Mouse (Mus musculus): Measurements from ENCODE around the gene Cidec.

Gene Cidec

DNA sequence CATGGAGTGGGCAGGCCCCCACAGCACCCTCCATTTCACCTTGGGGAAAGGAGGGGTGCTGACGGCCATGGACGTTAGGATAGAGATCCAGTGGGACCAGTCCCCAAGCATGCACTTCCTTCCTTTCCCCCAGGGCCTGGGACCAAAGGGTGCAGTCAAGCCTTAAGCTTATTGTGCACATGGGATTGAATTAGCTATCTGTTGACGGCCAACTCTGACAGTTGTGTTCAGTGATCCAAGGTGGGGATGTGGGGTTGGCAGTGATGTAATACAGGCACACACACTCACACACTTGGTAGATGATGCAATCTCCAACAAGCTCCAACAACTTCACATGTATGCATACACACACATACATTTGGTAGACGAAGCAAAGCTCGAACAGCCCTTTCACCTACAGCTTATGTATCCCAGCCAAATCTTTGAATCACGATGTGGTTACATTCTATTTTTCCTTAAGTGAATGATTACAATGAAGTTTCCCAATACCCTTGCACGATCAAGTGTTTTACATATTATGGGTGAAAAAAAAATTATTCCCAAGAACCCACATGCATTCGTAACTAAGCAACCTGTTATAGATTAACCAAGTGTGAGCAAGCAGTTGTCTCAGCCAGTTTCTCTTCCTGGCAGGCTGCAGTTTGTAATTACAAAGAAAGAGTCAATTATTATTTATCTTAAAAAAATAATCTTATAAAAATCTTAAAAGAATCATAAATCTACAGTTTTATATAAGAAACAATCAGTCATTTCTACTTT, 8.8 kb upstream of the Cidec start:
- no peak for DNase-seq (ENCODE audit: inconsistent ontology term)

DNA sequence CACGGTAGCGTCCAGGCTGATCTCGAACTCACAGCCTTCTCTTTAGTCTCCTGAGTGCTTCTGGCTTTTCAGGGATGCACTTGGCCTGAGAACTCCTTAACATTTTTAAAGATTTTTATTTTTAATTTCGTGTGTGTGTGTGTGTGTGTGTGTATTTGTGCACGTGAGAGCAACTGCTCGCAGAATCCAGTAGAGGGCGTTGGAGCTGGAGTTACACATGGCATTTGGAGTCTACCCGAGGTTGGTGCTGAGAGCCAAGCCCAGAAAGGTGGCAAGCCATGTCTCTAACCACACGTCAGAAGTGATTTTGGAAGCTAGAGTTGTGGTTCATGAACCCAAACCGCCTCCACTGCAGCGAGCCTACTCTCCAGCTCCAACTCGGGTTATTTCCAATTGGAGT, 7.5 kb upstream of the Cidec start:
- DNase-seq (ENCODE audit: inconsistent ontology term): no peak

DNA sequence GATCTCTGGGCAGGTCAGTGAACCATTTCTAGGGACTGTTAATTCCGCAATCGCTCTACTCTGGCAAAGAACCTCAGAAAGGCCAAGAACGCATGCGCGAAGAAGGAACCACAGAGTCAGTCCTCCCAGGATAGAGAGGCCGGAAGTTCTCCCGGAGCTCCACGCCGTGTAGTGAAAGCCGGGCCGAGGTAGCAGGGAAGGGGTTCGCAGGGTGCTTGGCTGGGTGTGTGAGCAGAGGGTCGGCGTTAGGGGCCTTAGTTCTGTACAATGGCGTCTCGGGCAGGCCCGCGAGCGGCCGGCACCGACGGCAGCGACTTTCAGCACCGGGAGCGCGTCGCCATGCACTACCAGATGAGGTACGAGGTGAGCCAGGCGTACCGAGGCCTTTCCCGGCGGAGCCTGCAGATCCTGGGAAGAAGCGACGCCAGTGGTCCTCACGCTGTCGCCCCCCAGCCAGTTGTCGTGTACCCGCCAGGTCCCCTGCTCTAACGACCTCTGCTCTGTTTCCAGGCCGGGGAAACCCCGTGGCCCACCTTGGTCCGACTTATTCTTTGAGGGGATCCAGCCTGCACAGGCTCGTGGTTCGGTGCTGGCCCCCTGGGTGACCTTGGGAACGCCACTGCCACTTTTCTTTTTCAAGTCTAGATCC, 7.0 kb upstream of the Cidec start, which contains the start of gene Jagn1:
Gene Jagn1, plus strand, starts transcription at position 128 of the 649 bp plus-strand sequence.
- DNase-seq (ENCODE audit: inconsistent ontology term): peak; percentile 93

DNA sequence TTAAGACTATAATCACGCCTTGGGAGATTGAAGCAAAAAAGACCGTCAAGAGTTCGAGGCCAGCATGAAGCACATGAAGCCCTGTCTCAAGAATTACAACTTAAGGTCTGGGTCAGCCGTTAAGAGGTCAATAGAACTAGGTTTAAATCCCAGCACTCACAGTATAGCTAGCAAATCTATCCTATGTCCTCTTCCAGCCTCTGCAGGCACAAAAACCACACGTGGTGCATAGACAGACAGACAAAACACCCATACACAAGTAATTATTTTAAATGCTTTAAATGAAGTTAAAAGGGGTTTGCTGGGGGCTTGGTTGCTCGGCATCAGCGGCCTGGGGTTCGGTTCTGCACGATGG, 6.5 kb upstream of the Cidec start:
- no peak for DNase-seq (ENCODE audit: inconsistent ontology term)

DNA sequence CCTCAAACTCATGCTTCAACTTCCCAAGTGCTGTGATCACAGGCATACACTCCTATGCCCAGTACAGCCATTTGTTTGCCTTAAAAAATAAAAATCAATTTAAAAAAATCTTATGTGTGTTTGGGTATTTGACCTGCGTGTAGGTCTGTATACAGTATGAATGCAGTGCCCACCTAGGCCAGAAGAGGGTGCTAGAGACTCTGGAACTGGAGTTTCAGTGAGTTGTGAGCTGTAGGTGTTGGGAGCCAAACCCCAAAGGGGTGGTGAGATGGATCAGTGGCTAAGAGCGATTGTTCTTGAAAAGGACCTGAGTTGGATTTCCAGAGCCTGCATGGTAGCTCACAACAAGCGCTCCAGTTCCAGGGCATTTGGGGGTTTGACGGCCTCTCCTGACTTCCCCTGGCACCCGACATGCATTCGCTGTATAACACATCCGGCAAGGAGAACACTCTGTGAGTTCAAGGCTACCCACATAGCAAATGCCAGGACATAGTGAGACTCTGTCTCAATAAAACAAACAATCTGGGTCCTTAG, 5.7 kb upstream of the Cidec start:
- peak; percentile 73 for DNase-seq (ENCODE audit: inconsistent ontology term)

DNA sequence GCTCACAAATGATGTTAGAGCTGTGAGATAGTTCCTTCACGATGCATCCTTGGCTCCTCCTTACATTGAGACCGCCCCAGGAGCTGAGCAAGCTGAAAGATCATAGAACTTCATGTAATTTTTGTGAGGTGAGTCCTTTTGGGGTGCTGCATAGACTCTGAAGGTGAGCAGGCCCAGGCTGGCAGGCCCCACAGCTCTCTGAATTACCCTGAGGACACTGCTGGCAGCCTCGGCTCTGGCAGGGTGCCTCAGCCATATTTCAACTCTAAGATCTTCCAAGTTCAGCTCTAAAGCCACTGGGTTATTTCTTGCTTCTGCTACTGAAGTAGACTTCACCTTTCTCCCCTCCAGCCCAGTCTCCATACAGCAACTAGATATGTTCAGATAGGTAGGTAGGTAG, 5.1 kb upstream of the Cidec start:
- no peak for DNase-seq (ENCODE audit: inconsistent ontology term)

DNA sequence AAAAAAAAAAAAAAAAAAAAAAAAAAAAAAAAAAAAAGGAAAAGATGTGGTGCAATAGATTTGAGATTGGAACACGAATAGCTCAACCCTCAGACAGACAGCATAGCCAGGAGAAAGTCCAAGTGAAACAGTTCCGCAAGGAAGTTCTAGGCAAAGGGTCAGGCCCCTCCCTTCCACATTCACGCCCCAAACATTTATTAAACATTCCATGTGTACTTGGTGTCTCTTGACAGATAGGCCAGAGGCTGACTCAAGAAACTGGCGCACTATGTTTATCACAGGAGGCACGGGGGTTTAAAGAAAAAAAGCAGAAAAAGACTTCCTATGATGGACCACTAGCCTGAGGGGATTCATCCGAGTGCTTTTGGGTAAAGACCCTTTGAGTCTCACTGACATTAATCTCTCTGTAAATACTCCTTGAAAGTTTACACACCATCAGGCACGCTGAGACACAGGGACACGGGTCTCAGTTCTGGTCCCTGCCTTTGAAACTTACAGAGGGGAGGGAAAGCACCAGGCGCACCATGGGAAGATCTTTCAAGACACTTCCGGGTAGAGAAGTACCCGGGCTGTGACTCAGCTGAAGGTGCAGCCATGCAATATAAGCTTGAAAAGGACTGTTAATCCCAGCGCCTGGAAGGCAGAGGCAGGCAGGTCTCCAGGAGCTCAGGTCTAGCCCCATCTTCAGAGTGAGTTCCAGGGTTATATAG, 3.3 kb upstream of the Cidec start:
- no peak for DNase-seq (ENCODE audit: inconsistent ontology term)

DNA sequence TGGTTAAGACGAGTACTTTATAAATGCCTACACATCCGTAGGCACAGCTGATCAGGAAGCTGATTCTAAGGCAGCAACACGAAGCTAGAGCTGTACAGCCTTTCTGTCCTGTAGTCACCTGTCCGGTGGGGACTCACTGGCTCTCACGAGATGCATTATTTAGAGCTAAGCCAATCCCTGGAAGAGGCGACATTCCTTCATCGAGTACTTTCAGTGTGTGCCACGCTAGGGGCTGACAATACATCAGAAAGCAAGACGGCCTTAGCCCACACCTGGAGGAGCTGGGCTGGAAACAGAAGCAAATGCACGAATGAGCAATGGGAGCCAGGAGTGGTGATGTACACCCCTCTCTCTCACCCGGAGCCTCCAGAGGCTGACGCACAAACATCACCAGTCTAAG, 1.6 kb upstream of the Cidec start:
- no peak for DNase-seq (ENCODE audit: inconsistent ontology term)

DNA sequence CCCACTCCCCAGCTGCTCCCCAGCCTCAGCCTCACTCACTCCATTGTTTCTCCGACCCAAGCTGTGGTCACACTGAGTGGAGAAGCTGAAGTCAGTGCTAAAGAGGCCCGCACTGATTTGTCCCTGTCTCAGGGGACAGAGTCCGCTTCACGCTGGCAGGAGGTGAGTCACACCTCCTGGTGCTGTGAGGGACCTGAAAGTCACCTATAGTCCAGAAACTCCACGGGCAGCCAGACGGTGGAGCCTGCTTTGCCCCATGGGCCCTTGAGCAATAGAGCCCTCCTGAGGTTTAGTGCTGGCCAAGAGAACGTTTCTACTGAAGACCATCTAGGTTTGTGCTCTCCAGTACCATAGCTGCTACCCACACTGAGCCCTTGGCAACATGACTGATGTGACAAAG, 869 bp downstream of the Cidec start:
- DNase-seq (ENCODE audit: inconsistent ontology term): no peak

DNA sequence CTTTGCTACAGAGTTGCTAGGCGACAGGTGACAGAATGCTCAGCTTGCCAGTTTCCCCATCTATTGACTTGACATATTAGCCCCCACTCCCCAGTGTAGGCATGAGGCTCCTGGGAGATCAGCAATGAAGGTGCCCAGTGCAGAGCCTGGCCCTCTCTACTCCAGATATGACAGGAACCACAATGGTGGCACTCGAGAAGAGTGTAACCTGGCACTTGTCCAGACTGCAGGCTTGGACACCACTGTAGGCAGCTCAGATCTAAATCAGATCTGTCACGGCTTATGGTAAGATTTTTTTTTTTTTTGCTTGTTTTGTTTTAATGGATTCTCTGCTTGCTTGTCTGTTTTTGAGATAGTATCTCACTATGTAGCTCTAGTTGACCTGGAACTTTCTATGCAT, 1.9 kb downstream of the Cidec start:
- DNase-seq (ENCODE audit: inconsistent ontology term): no peak

DNA sequence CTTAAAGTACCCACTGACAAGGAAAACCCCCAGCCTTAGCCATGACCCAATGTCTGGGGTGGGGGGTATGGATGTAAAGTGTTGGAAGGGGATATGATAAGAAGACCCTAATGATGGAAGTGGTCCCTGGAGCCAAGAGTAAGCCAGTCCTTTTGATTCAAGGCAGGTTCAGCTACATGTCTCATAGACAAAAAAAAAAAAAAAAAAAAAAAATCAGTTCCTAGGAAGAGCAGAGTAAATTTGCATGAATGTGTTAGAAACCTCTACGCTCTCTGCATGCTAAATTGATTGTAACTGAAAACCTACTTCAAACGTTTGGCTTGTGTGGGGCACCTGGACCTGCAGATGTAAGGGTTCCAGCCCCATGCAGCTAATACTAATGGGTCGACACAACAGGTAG, 3.8 kb downstream of the Cidec start:
- DNase-seq (ENCODE audit: inconsistent ontology term): no peak

DNA sequence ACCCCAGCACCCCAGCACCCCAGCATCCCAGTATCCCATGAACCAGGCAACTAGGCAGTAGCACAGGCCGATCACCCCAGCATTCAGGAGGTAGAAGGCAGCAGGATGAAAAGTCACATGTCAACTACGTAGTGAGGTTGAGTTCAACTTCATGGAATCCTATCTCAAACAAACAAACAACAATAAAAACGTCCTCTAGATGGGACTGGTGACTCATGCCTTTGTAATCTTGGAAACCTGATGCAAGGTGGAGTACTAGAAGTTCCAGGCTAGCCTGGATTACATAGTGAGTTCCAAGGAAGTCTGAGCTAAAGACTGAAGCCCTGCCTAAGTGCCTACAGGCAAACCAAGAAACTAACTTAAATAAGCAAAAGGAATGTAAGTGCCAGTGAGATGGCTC, 4.7 kb downstream of the Cidec start:
- DNase-seq (ENCODE audit: inconsistent ontology term): no peak

DNA sequence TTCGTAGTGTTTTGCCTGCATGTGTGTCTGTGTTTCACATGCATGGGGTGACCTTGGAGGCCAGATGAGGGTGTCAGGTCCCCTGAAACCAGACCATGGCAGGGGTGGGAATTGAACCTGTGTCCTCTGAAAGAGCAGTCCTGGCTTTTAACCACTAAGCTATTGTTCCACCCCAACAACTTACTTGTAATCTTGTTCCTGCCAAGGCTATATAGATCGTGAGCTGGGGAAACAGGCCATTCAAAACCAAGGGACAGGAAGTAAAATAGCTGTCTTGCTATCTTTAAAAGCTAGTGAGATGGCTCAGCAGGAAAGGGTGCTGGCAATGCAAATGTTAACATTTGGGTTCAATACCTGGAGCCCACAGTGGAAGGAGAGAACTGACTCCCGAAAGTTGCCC, 5.6 kb downstream of the Cidec start:
- no peak for DNase-seq (ENCODE audit: inconsistent ontology term)

DNA sequence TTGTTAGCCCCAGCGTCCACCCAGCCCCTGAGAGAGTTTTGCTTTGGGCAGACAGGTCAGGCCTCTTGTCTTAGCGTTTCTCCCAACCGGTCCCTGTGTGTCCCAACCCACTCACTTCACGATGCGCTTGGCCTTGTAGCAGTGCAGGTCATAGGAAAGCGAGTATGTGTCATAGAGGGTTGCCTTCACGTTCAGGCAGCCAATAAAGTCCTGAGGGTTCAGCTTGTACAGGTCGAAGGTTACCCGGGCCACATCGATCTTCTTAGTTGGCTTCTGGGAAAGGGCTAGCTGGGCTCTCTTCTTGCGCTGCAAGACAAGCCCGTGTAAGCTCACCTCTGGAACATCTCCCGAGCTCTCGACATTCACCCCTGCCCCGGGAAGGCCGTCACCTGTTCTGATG, 7.6 kb downstream of the Cidec start:
- no peak for DNase-seq (ENCODE audit: inconsistent ontology term)

DNA sequence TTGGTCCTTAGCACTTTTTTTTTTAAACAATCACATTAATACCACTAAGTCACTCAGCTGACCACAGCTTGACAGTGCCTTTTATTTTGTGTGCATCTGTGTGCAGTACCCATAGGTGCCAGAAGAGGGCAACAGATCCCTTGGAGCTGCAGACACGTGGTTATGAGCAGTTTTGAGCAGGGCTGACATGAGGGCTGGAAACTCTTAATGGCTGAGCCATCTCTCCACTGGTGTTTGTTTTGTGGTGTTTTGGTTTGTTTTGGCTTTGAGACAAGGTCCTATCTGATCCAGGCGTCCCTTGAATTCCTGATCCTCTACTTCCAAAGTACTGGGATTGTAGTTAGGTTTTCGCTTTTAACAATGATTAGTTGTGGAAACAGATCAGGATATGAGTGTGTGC, 8.2 kb downstream of the Cidec start:
- no peak for DNase-seq (ENCODE audit: inconsistent ontology term)

DNA sequence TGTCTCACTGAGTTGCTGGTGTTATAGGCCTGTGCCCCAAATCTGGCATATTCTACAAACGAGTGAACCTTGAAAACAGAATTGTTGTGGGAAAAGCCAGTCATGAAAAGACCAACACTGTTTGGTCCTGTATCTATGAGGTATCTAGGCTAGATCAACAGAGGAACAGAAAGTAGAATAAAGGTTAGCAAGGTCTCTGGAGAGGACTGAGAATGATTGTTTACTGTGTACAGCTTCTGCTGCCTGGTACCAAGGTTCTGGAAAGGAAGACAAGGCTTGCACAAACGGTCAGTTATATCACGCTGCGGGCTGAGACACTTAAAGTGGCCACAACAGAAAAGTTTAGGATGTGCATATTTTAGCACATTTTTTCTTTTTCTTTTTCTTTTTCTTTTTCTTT, 8.9 kb downstream of the Cidec start:
- no peak for DNase-seq (ENCODE audit: inconsistent ontology term)

DNA sequence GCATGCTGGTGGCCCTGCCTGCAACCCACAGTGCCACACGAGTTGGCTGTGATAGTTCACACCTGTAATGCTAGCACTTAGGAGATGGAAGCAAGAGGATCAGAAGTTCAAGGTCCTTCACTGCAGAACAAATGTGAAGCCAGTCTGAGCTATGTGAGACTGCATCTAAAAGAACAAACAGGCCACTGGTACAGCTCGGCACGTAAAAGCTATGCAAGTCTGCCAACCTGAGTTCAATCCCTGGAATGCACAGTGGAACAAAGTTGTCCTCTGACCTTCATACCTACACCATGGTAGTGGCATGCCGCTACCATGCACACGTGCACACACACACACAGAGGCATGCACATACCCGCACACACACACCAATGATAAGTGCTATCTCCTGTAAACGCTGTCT, 11.4 kb downstream of the Cidec start:
- DNase-seq (ENCODE audit: inconsistent ontology term): no peak

DNA sequence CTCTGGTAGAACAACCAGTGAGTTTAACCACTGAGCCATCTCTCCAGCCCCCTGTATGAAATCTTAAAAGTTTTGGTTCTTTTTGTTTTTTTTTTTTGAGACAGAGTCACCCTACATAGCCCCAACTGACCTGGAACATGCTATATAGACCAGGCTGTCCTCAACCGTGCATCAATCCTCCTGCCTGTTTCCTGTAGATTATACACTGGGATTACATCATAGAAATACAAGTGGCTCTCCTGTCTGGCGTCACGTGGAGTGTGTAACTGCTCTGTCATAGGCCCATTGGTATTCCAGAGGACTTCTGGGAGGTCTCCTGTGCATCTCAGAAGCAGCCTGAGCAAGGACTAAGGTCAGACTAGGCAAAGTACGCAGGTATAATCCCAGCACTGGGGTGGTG, 12.6 kb downstream of the Cidec start:
- DNase-seq (ENCODE audit: inconsistent ontology term): no peak

DNA sequence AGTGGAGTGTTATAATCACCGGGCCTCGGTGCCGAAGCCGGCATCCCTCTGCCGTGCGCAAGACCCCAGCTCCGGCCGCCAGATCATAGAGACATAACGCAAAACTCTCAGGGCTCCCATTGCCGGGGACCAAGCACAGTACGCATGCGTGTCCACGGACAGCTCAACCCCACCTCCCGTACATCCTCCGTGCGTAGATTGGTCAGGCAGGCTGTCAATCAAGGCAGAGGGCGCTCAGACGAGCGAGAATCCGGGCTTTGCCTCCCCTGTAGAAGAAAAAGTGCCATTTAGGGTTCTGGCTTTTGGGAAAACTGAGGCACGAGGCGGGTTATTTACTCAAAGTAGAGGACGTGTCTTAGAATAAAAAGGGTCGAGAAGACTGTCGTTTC, 16.4 kb downstream of the Cidec start, which contains the start of gene Rpusd3:
Gene Rpusd3, minus strand, starts transcription at position 142 of the 389 bp plus-strand sequence.
- peak; percentile 90 for DNase-seq (ENCODE audit: inconsistent ontology term)

DNA sequence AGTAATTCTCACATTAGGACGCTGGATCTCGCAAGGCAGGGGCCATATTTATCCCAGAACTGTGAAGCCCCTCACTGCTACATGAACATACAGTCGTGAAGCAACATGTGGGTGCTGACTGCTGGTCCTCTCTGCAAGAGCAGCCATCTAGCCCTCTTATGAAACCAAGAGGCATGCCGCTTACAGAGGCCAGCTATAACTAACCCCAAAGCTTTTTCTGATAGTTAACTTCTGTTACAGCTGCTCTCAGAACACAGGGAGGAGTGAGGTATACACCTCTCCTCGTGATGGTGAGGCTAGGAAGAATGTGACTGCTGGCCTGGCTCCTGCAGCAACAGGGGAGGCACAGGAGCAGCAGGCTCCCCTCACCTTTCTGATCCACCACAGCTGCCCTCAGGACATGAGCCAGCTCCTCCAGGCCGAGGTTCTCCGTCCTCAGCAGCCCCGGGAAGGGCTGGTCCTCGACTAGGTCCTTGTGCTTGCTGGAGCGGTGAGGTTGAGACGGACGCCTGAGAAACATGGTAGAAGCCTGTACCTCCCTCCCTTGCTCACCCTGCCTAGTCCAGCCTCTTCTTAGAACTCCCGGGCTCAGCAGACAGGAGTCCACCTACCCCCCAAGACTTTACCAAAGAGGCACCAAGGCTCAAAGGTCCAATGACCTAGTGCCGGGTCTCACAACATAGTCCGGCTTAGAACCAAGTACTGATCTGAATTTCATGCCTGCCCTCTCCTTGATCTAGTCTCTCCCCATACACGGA, 16.9 kb downstream of the Cidec start:
- DNase-seq (ENCODE audit: inconsistent ontology term): no peak

DNA sequence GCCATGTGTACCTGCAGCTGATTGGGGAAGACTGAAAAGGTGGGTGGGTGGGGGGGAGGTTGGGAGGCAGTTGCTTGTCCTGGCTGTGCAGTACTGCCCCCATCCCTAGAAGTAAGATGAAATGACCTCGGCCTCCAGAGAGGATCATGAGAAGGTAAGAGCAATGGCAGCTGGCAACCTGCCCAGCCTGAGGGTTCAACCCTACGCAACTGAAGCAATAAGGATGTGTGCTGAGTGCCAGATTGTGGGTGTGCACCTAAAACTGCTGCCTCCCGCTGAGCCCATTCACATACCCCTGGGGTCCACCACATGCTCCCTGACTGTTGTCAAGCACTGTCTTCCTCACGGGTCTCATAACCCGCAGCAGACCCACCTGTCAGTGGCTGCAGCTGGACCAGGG, 19.1 kb downstream of the Cidec start:
- DNase-seq (ENCODE audit: inconsistent ontology term): no peak

DNA sequence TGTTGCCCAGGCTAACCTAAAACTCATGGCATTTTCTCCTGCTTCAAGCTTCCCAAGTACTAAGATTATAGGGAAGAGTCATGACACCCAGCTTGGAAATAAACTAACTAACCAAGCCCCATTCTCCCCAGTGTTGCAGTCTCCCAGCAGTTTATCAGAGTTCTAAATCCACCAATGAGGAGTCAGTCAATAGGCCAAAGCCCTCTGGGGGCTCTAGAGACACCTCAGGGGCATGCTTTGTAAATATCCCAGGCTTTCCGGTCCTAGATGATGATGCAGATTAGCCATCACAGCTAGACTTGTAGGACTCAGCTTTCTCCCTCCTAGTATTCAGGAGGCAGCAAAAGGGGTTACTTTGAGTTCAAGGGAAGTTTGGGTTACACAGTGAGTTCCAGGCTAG, 25.6 kb downstream of the Cidec start:
- no peak for DNase-seq (ENCODE audit: inconsistent ontology term)

Data from Muller cell, postnatal 12 days (primary cell).